Mouse (Mus musculus) Patski (cell line): ENCODE results near the gene Zrsr1. TPM values are rescaled to one million over a fixed set of nuclear protein-coding genes. Genes with fewer than 3 reads are reported as not detected.
A peak's percentile ranks its signal among the peaks of the same experiment; 100 is the strongest.

Experiments
- ATAC-seq: fragments of 100-300 bp; one replicate; pipeline ENCODE4 v1.8.0; 2021
- CTCF ChIA-PET: fragments of 350-600 bp; sonication (Branson Sonifier 250); formaldehyde crosslinking; loops from one replicate; lab custom pipeline; 2022; ENCODE audit warnings: inconsistent platforms; lab: Charles Lee
- POLR2A ChIA-PET: fragments of 350-600 bp; sonication (Branson Sonifier 250); formaldehyde crosslinking; loops from one replicate; lab custom pipeline; 2022; ENCODE audit warnings: antibody characterized with exemption, inconsistent platforms; lab: Charles Lee
- DNase-seq: peaks from one replicate; pipeline ENCODE4 v3.0.0-alpha.2; 2011; ENCODE audit warnings: low read depth, low spot score
- H3K27me3 ChIP-seq: fragments of 371-371 bp; one replicate; pipeline ENCODE4 v1.5.1; 2021
- CTCF ChIP-seq: fragments of 100-300 bp; IDR thresholded peaks from one replicate; pipeline ENCODE4 v1.5.1; 2021
- in situ Hi-C: fragments of 300-500 bp; cut with MboI; formaldehyde crosslinking; loops from 3 replicates; pipeline ENCODE4 v1.11.1; 2018; ENCODE audit warnings: low pct_unique_long_range_greater_than_20kb, mixed read lengths
- polyA plus RNA-seq: library from polyadenylated mRNA; unstranded; gene quantifications from one replicate; pipeline ENCODE4 v1.2.3, GENCODE M21; 2021

Zrsr1 gene
- polyA plus RNA-seq, 1 experiment from 2014 or later = 23.6 TPM

GRCm38 (mm10) chr11:22972746-22973526, 1.1 kb downstream of the Zrsr1 start:
- CTCF ChIA-PET = interaction anchor here (0.8 kb wide), 1 partner anchor 340 kb away, joined by 3 read pairs; no protein-coding TSS in a partner anchor
- H3K27me3 ChIP-seq = no peaks in the 10 kb centered on the region
- in situ Hi-C loops = no loop called here
- ATAC-seq (peak; percentile 59), DNase-seq (no peak)
- POLR2A ChIA-PET = interaction anchor here (1.7 kb wide), 1 partner anchor 9 kb away, joined by 3 read pairs; the partner anchor contains the start of genes Commd1 and Gm28048
- TF ChIP-seq CTCF = no peak

DNA sequence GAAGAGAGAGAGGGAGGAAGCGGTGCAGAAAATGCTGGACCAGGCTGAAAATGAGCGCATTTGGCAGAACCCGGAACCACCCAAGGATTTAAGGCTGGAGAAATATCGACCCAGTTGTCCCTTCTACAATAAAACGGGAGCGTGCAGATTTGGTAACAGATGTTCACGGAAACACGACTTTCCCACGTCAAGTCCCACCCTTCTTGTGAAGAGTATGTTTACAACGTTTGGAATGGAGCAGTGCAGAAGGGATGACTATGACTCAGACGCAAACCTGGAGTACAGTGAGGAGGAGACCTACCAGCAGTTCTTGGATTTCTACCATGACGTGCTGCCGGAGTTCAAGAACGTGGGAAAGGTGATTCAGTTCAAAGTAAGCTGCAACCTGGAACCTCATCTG, 1.8 kb downstream of the Zrsr1 start:
- no peak for DNase-seq
- no peaks in the 10 kb centered on the region for H3K27me3 ChIP-seq
- ChIA-PET POLR2A (interaction anchor here (1.7 kb wide), 1 partner anchor 9 kb away, joined by 3 read pairs; the partner anchor contains the start of genes Commd1 and Gm28048), CTCF (interaction anchor here (0.8 kb wide), 1 partner anchor 341 kb away, joined by 3 read pairs; no protein-coding TSS in a partner anchor)
- in situ Hi-C loops = no loop called here
- ATAC-seq = no peak
- TF ChIP-seq CTCF = no peak

GRCm38 (mm10) chr11:22978215-22978614, 6.4 kb downstream of the Zrsr1 start:
- CTCF ChIA-PET = no interaction called here

DNA sequence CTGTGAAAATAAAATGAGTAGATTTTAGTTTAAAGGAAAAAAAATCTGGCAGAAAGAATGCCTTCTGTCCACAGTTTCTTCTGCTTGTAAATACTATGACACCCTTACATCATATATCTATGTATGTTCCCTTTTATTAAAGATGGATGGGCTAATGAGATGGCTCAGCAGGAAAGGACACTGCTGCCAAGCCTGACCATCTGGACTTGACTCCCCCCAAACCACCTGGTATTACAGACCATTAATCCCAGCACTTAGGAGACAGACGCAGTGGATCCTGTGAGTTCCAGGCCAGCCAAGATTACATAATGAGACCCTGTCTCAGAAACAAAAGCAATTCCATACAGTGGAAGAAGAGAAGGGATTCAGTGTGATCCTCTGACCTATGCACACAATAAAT, 6.9 kb downstream of the Zrsr1 start:
- POLR2A ChIA-PET = no interaction called here
- TF ChIP-seq CTCF = no peak
- in situ Hi-C loops = loop anchor here (25.0 kb wide), 2 partner anchors 584 to 784 kb away; partner anchors contain the start of gene Rel
- ATAC-seq (no peak), DNase-seq (no peak)
- CTCF ChIA-PET = no interaction called here
- no peaks in the 10 kb centered on the region for H3K27me3 ChIP-seq

More at GRCm38 (mm10) chr11:22978215-22978614, 6.4 kb downstream of the Zrsr1 start:
- no peak for ATAC-seq
- POLR2A ChIA-PET = no interaction called here
- H3K27me3 ChIP-seq = no peaks in the 10 kb centered on the region
- no peak for TF ChIP-seq CTCF
- no peak for DNase-seq
- in situ Hi-C loops = loop anchor here (25.0 kb wide), 2 partner anchors 584 to 784 kb away; partner anchors contain the start of gene Rel

GRCm38 (mm10) chr11:22979221-22979620, 7.4 kb downstream of the Zrsr1 start:
- POLR2A ChIA-PET = no interaction called here
- no peak for ATAC-seq
- no peaks in the 10 kb centered on the region for H3K27me3 ChIP-seq
- CTCF ChIA-PET = no interaction called here
- in situ Hi-C loops = loop anchor here (25.0 kb wide), 2 partner anchors 583 to 783 kb away; partner anchors contain the start of gene Rel
- TF ChIP-seq CTCF = no peak
- DNase-seq = no peak

- H3K27me3 ChIP-seq = no peaks in the 10 kb centered on the region
- DNase-seq = no peak
- in situ Hi-C loops = loop anchor here (25.0 kb wide), 2 partner anchors 581 to 781 kb away; partner anchors contain the start of gene Rel
- no peak for TF ChIP-seq CTCF
- POLR2A ChIA-PET = no interaction called here
- no peak for ATAC-seq
- CTCF ChIA-PET = no interaction called here
Observed at GRCm38 (mm10) chr11:22981041-22981440, 9.2 kb downstream of the Zrsr1 start.

DNA sequence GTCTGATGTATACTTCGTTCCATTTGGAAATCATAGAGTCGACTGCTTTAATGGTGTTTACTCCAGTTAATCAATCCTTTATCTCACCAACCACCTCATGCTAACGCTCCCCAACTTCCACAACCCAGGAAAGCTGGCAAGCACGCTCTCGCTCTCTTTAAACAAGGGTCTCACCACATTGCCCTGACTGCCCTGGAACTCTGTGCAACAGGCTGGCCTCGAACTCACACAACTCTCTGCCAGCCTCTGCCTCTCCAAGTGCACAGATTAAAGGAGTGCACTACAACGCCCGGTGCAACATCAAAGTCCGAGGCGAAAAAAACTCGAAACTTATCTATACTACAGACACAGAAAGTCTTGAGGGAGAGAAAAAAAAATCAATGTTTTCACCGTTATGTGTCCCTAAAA, 9.7 kb downstream of the Zrsr1 start:
- no peak for DNase-seq
- CTCF ChIA-PET = interaction anchor here (1.1 to 1.4 kb wide), 3 partner anchors 12 to 25 kb away, joined by 3 to 6 read pairs (median 3); no protein-coding TSS in a partner anchor

GRCm38 (mm10) chr11:22981984-22982757, 10.4 kb downstream of the Zrsr1 start, which contains the start of the genes Gm28048 and Commd1:
Gene Gm28048 (minus strand): TSS chr11:22982090.
Gene Commd1 (minus strand): TSS chr11:22982382.
- POLR2A ChIA-PET = interaction anchor here (0.8 to 1.8 kb wide), 3 partner anchors 8 to 22 kb away, joined by 3 to 4 read pairs (median 3); partner anchors contain the start of gene Cct4
- H3K27me3 ChIP-seq = no peaks in the 10 kb centered on the region
- ATAC-seq = peak; percentile 95
- peak; percentile 69 for TF ChIP-seq CTCF
- DNase-seq = no peak
- in situ Hi-C loops = loop anchor here (25.0 kb wide), 2 partner anchors 580 to 780 kb away; partner anchors contain the start of gene Rel
- CTCF ChIA-PET = interaction anchor here (1.0 to 1.4 kb wide), 7 partner anchors 9 to 356 kb away, joined by 3 to 6 read pairs (median 3); no protein-coding TSS in a partner anchor

More for the DNA sequence above, 9.7 kb downstream of the Zrsr1 start:
- ATAC-seq = peak; percentile 52
- TF ChIP-seq CTCF = no peak
- POLR2A ChIA-PET = interaction anchor here (0.8 to 1.8 kb wide), 2 partner anchors 8 to 23 kb away, joined by 3 read pairs; no protein-coding TSS in a partner anchor
- H3K27me3 ChIP-seq = no peaks in the 10 kb centered on the region
- in situ Hi-C loops = loop anchor here (25.0 kb wide), 2 partner anchors 581 to 781 kb away; partner anchors contain the start of gene Rel

DNA sequence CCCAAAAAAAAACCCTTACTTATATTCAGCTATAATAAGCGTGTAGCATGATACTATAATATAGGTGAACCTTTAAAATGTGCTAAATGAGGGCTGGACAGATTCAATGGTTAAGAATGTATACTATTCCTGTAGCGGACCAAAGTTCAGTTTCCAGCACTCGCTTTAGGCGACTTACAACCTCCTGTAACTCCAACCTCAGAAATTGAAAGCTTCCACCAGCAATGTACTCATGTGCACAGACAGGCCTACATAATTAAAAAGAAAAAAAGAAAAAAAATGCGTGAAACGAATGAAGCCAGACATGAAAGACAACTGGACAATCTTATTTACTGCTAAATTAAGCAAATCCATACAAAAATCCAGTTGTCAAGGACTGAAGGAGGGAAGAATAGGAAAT, 11.0 kb downstream of the Zrsr1 start:
- ATAC-seq (no peak), DNase-seq (no peak)
- in situ Hi-C loops = loop anchor here (25.0 kb wide), 2 partner anchors 579 to 779 kb away; partner anchors contain the start of gene Rel
- ChIA-PET CTCF (interaction anchor here (1.0 to 1.4 kb wide), 5 partner anchors 8 to 357 kb away, joined by 3 to 6 read pairs (median 4); no protein-coding TSS in a partner anchor), POLR2A (interaction anchor here (0.9 to 1.8 kb wide), 2 partner anchors 8 to 9 kb away, joined by 3 to 4 read pairs; partner anchors contain the start of gene Cct4)
- TF ChIP-seq CTCF = no peak
- no peaks in the 10 kb centered on the region for H3K27me3 ChIP-seq
